17 mouse cellular contexts compared by ENCODE assay signal in the genomic region with DNA sequence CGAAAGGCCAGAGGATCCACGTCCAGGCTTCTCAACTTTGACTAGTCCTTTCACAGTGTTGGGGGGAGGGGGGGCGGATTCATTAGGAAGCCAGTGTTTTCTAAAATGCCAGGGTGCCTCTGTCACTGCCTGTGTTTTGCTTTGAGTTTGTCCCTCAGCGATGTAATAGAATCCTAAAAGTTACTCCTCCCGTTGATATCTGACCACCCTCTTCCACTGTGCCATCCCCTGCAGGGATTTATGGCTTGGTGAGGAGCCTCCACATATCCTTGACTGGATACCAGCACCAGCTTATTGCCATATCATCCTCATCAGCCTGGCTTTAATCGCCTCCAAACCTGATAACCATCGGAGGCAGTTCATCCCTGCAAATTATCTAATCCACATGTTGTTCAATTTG.
"Had no signal": no experiment of that assay in that cellular context is flagged by ENCODE, and none has a peak within 500 bp of the region (broad histone marks: within the 10 kb centered on the region; RNA-seq: fewer than 3 reads in every experiment).

No protein-coding gene starts in this region.

- H3K27ac ChIP-seq: lung, embryonic 15.5 days; macrophage; midbrain, embryonic 12.5 days; midbrain, embryonic 15.5 days; neural tube, embryonic 12.5 days; stomach, embryonic 15.5 days; stomach, postnatal 0 days had no signal

- DNase-seq: liver, postnatal 0 days; lung, adult 2 months; lung, postnatal 14 days; lung, postnatal 36 days; right cerebral cortex, postnatal 14 days; thymus, adult 2 months; thymus, postnatal 25 days; thymus, postnatal 4 days had no signal

- H3K36me3 ChIP-seq: lung, embryonic 15.5 days; midbrain, embryonic 12.5 days; midbrain, embryonic 15.5 days; neural tube, embryonic 12.5 days; stomach, embryonic 15.5 days had no signal

- H3K4me3 ChIP-seq: lung, embryonic 15.5 days; midbrain, embryonic 12.5 days; midbrain, embryonic 15.5 days; neural tube, embryonic 12.5 days; stomach, embryonic 15.5 days had no signal

- H3K9ac ChIP-seq: liver, postnatal 0 days; lung, embryonic 15.5 days; midbrain, embryonic 12.5 days; midbrain, embryonic 15.5 days; neural tube, embryonic 12.5 days; stomach, embryonic 15.5 days had no signal

- ATAC-seq: liver, postnatal 0 days; lung, postnatal 0 days; midbrain, embryonic 15.5 days had no signal

- H3K9me3 ChIP-seq: lung, embryonic 15.5 days; megakaryocyte, embryonic 14.5 days; midbrain, embryonic 12.5 days; midbrain, embryonic 15.5 days; neural tube, embryonic 12.5 days; stomach, embryonic 15.5 days had no signal

- H3K4me1 ChIP-seq: stomach, embryonic 15.5 days had no signal

- H3K4me2 ChIP-seq: lung, embryonic 15.5 days; midbrain, embryonic 12.5 days; midbrain, embryonic 15.5 days; neural tube, embryonic 12.5 days; stomach, embryonic 15.5 days had no signal
